30 mouse cellular contexts compared by ENCODE assay signal in the genomic region with DNA sequence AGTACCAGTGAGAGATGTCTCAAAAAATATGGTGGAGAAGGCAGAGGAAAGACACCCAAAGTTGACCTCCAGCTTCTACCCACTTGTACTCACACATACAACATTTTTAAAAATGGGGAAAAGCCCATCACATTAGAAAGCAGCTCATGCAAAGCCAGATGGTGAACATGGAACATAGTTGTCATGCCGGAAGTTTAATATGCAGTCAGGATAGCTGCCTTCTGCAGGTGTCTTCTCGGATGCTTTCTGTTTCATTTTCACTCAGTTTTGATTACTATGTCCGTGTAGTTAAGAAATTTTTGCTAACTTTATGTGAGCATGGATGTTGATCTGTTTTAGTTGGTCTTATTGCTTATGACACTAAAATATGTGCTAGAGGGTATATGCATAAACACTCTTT. TPM values are rescaled to one million over a fixed set of nuclear protein-coding genes. Genes with fewer than 3 reads are reported as not detected.
DNase-seq lines count a peak whose midpoint lies in the region; TF ChIP-seq lines count a peak whose summit lies in the region.
"Had no signal": no experiment of that assay in that cellular context is flagged by ENCODE, and none has a peak within 500 bp of the region (broad histone marks: within the 10 kb centered on the region; RNA-seq: fewer than 3 reads in every experiment).

No protein-coding gene starts in this region.

- TF ChIP-seq EP300 in CH12.LX (IDR thresholded peaks at IDR 0.05; ENCODE audit: low read length): peak; percentile 98

- peak overlapping the region; percentile 99 for H3K27ac ChIP-seq in CH12.LX (ENCODE audit: insufficient read depth, low read depth)
- H3K27ac ChIP-seq: embryonic facial prominence, embryonic 13.5 days; forebrain, embryonic 10.5 days; forebrain, embryonic 15.5 days; hindbrain, embryonic 12.5 days; hindbrain, postnatal 0 days; layer of hippocampus, adult 2 months; limb, embryonic 13.5 days; lung, embryonic 15.5 days; midbrain, embryonic 10.5 days; midbrain, embryonic 15.5 days had no signal

- peak; percentile 41 for DNase-seq in heart, adult 11 months
- no peak for DNase-seq in heart, postnatal 10 days
- peak; percentile 83 for DNase-seq in A20 (ENCODE audit: low read depth, low spot score)
- peak; percentile 96 for DNase-seq in CH12.LX (ENCODE audit: extremely low read depth)
- peak; percentile 74 for DNase-seq in naive thymus-derived CD4-positive, alpha-beta T cell, adult 2 months (ENCODE audit: low read depth)
- DNase-seq in kidney, postnatal 4 days: no peak
- DNase-seq in heart, postnatal 25 days (ENCODE audit: low spot score): no peak
- no peak for DNase-seq in Muller cell, postnatal 12 days (ENCODE audit: inconsistent ontology term)
- DNase-seq: adrenal gland, postnatal 25 days; cerebellum, adult 11-12 months; cerebellum, adult 9-11 months; embryo, embryonic 11 days; gastrocnemius, adult 2 months; heart, postnatal 36 days; kidney, adult 11 months; kidney, postnatal 14 days; thymus, postnatal 36 days had no signal

- peak overlapping the region; percentile 53; the same call in 1 of the 2 replicates for H3K4me2 ChIP-seq in CH12.LX (ENCODE audit: insufficient read depth, low read depth, poor library complexity, severe bottlenecking)
- H3K4me2 ChIP-seq: embryonic facial prominence, embryonic 13.5 days; forebrain, embryonic 15.5 days; hindbrain, embryonic 12.5 days; limb, embryonic 13.5 days; liver, embryonic 11.5 days; lung, embryonic 15.5 days; midbrain, embryonic 15.5 days had no signal

- H3K27me3 ChIP-seq in CH12.LX (replicated peaks): no peaks in the 10 kb centered on the region
- H3K27me3 ChIP-seq: embryonic facial prominence, embryonic 13.5 days; forebrain, embryonic 15.5 days; hindbrain, embryonic 12.5 days; limb, embryonic 13.5 days; lung, embryonic 15.5 days; midbrain, embryonic 15.5 days; Patski had no signal

- TF ChIP-seq CTCF in CH12.LX (conservative IDR thresholded peaks at IDR 0.05 in 1 of 2, IDR thresholded peaks at IDR 0.05 in 1 of 2; ENCODE audit: low read depth in 2 of 2, low read length in 2 of 2): no peak

- TF ChIP-seq POLR2A in CH12.LX (IDR thresholded peaks at IDR 0.05; ENCODE audit: low read depth, low read length): 0 out of 2 replicates have a peak, but pooled peaks have one; percentile 20

- no peak for TF ChIP-seq RAD21 in CH12.LX (IDR thresholded peaks at IDR 0.05; ENCODE audit: low read depth, low read length)

- H3K9me3 ChIP-seq in CH12.LX (replicated peaks; ENCODE audit: low read length): no peaks in the 10 kb centered on the region
- H3K9me3 ChIP-seq: embryonic facial prominence, embryonic 13.5 days; forebrain, embryonic 10.5 days; forebrain, embryonic 15.5 days; G1E; hindbrain, embryonic 12.5 days; limb, embryonic 13.5 days; lung, embryonic 15.5 days; midbrain, embryonic 10.5 days; midbrain, embryonic 15.5 days had no signal

- H3K9ac ChIP-seq in CH12.LX (ENCODE audit: insufficient read depth, low read depth): peak overlapping the region; percentile 22
- H3K9ac ChIP-seq: embryonic facial prominence, embryonic 13.5 days; forebrain, embryonic 15.5 days; hindbrain, embryonic 12.5 days; limb, embryonic 13.5 days; lung, embryonic 15.5 days; midbrain, embryonic 15.5 days had no signal

- peaks cover 0 to 2% of the 10 kb centered on the region in 2 experiments for H3K36me3 ChIP-seq in CH12.LX (replicated peaks in 1 of 2; ENCODE audit: control insufficient read depth in 1 of 2, insufficient read depth in 1 of 2, low read length in 1 of 2)
- H3K36me3 ChIP-seq: embryonic facial prominence, embryonic 13.5 days; forebrain, embryonic 10.5 days; forebrain, embryonic 15.5 days; hindbrain, embryonic 12.5 days; limb, embryonic 13.5 days; lung, embryonic 15.5 days; midbrain, embryonic 10.5 days; midbrain, embryonic 15.5 days had no signal

- H3K79me2 ChIP-seq in CH12.LX (replicated peaks; ENCODE audit: control insufficient read depth, extremely low read depth, insufficient read depth, poor library complexity, severe bottlenecking): peaks cover 26% of the 10 kb centered on the region

- H3K4me1 ChIP-seq in CH12.LX (ENCODE audit: control insufficient read depth in 1 of 2, insufficient read depth in 2 of 2): peaks cover 34 to 79% of the 10 kb centered on the region in 2 experiments
- H3K4me1 ChIP-seq: embryonic facial prominence, embryonic 13.5 days; forebrain, embryonic 15.5 days; hindbrain, embryonic 12.5 days; limb, embryonic 13.5 days; midbrain, embryonic 15.5 days had no signal

- peak overlapping the region in 2 of 3 experiments; percentile 38 to 50 for H3K4me3 ChIP-seq in CH12.LX (replicated peaks in 1 of 3; ENCODE audit: low read depth in 2 of 3, low read length in 2 of 3, poor library complexity in 1 of 3)
- H3K4me3 ChIP-seq: embryonic facial prominence, embryonic 13.5 days; forebrain, embryonic 10.5 days; forebrain, embryonic 15.5 days; gastrocnemius, adult 2 months; hindbrain, embryonic 12.5 days; layer of hippocampus, adult 2 months; limb, embryonic 13.5 days; lung, embryonic 15.5 days; midbrain, embryonic 10.5 days; midbrain, embryonic 15.5 days had no signal

- in situ Hi-C loops in CH12.LX (cut with MboI; ENCODE audit: low pct_ligation_motif_present, low pct_unique_long_range_greater_than_20kb, low sequenced_read_pairs): no loop called here

- intact Hi-C loops in heart, postnatal 10 days (cut with DNase I): no loop called here
- intact Hi-C loops in heart, postnatal 25 days (cut with DNase I): loop anchor here (5.0 kb wide), 1 partner anchor 47 kb away; no protein-coding TSS in a partner anchor

- dilution Hi-C loops in CH12.LX (cut with MboI; ENCODE audit: extremely low pct_ligation_motif_present, extremely low pct_unique_long_range_greater_than_20kb, low sequenced_read_pairs): no loop called here

TF ChIP-seq in CH12.LX, 34 proteins besides CTCF, POLR2A, EP300 and RAD21:
- TF ChIP-seq PAX5 (IDR thresholded peaks at IDR 0.05; ENCODE audit: low read length) (no peak), UBTF (IDR thresholded peaks at IDR 0.05; ENCODE audit: low read depth, low read length) (no peak), MEF2A (IDR thresholded peaks at IDR 0.05; ENCODE audit: borderline replicate concordance, low read depth, low read length) (peak; percentile 75; the same call in 1 of the 2 replicates), JUND (conservative IDR thresholded peaks at IDR 0.05; ENCODE audit: low read depth, low read length) (peak; percentile 96), SIN3A (IDR thresholded peaks at IDR 0.05; ENCODE audit: low read length) (peak; percentile 84), CHD2 (IDR thresholded peaks at IDR 0.05; ENCODE audit: low read length) (peak; percentile 53; the same call in 1 of the 2 replicates), USF1 (IDR thresholded peaks at IDR 0.05; ENCODE audit: low read depth, low read length) (no peak), E2F4 (IDR thresholded peaks at IDR 0.05; ENCODE audit: insufficient replicate concordance, low read depth, low read length) (no peak), CHD1 (IDR thresholded peaks at IDR 0.05; ENCODE audit: low read depth, low read length) (no peak), NELFE (IDR thresholded peaks at IDR 0.05; ENCODE audit: low read depth, low read length) (no peak), MYC (IDR thresholded peaks at IDR 0.05; ENCODE audit: low read depth, low read length) (peak; percentile 78), MAFK (IDR thresholded peaks at IDR 0.05; ENCODE audit: insufficient replicate concordance, low read length) (0 out of 2 replicates have a peak, but pooled peaks have one; percentile 30), ETS1 (conservative IDR thresholded peaks at IDR 0.05; ENCODE audit: low read depth, low read length) (peak; percentile 99), MAX (IDR thresholded peaks at IDR 0.05; ENCODE audit: low read length) (peak; percentile 16; the same call in 1 of the 2 replicates), BHLHE40 (IDR thresholded peaks at IDR 0.05; ENCODE audit: low read depth, low read length) (peak; percentile 84), NRF1 (IDR thresholded peaks at IDR 0.05; ENCODE audit: low read depth, low read length) (0 out of 2 replicates have a peak, but pooled peaks have one; percentile 6), GABPA (IDR thresholded peaks at IDR 0.05; ENCODE audit: insufficient replicate concordance, low read depth, low read length) (no peak), JUN (IDR thresholded peaks at IDR 0.05; ENCODE audit: insufficient read depth, low read depth, low read length) (peak; percentile 97), MAZ (IDR thresholded peaks at IDR 0.05; ENCODE audit: low read depth, low read length) (no peak), RCOR1 (conservative IDR thresholded peaks at IDR 0.05; ENCODE audit: low read depth, low read length) (0 out of 2 replicates have a peak, but pooled peaks have one; percentile 43), HCFC1 (IDR thresholded peaks at IDR 0.05; ENCODE audit: low read depth, low read length) (0 out of 2 replicates have a peak, but pooled peaks have one; percentile 34), KAT2A (IDR thresholded peaks at IDR 0.05; ENCODE audit: insufficient replicate concordance, low read length) (no peak), IRF4 (IDR thresholded peaks at IDR 0.05; ENCODE audit: low read depth, low read length) (peak; percentile 98), ZNF384 (IDR thresholded peaks at IDR 0.05; ENCODE audit: low read depth, low read length) (no peak), ZMIZ1 (IDR thresholded peaks at IDR 0.05; ENCODE audit: low read depth, low read length) (0 out of 2 replicates have a peak, but pooled peaks have one; percentile 28), USF2 (conservative IDR thresholded peaks at IDR 0.05; ENCODE audit: low read depth, low read length) (no peak), TCF12 (IDR thresholded peaks at IDR 0.05; ENCODE audit: low read depth, low read length) (peak; percentile 98), ZKSCAN1 (IDR thresholded peaks at IDR 0.05; ENCODE audit: borderline replicate concordance, low read depth, low read length) (no peak), ELF1 (IDR thresholded peaks at IDR 0.05; ENCODE audit: low read depth, low read length) (peak; percentile 47; the same call in 1 of the 2 replicates), TBP (conservative IDR thresholded peaks at IDR 0.05; ENCODE audit: low read depth, low read length) (no peak), ZC3H11A (IDR thresholded peaks at IDR 0.05; ENCODE audit: low read depth, low read length) (no peak), MXI1 (IDR thresholded peaks at IDR 0.05; ENCODE audit: low read depth, low read length) (no peak), POLR2AphosphoS2 (IDR thresholded peaks at IDR 0.05; ENCODE audit: low read depth, low read length) (no peak), SMC3 (IDR thresholded peaks at IDR 0.05; ENCODE audit: low read depth, low read length) (no peak)

RNA-seq across cellular contexts. Expression of gene Tnrc6b, which starts 24.2 kb away (rescaled TPM):
- 10 to 100 TPM; 56.1 to 56.4 TPM for total RNA-seq in heart, postnatal 10 days (2021)
- total RNA-seq in CH12.LX (2012; rRNA removed): 16.1 and 16.2 TPM in 2 replicates
- 5.1 and 6.0 TPM in 2 replicates for total RNA-seq in CH12.LX (2014; rRNA removed)
- 15.0 and 17.1 TPM in 2 replicates for polyA plus RNA-seq in CH12.LX (2012; ENCODE audit: insufficient read length, low read depth)
- total RNA-seq in heart, postnatal 25 days (2021): 10 to 100 TPM; 48.4 to 53.0 TPM

Comparison
In these comparisons a context has a peak if more than half of its experiments do, and no peak if none do; other contexts are left out.
1. DNase-seq: peak in heart, adult 11 months (single experiment), A20 (single experiment), CH12.LX (single experiment) and naive thymus-derived CD4-positive, alpha-beta T cell, adult 2 months (single experiment); none in heart, postnatal 10 days (0 of 2), kidney, postnatal 4 days (0 of 2), heart, postnatal 25 days (single experiment) and Muller cell, postnatal 12 days (single experiment).